Mouse (Mus musculus) Patski (cell line): Measurements from ENCODE around the gene Rerg. TPM values are rescaled to one million over a fixed set of nuclear protein-coding genes. Genes with fewer than 3 reads are reported as not detected.

Experiments
- ATAC-seq: fragments of 100-300 bp; one replicate; pipeline ENCODE4 v1.8.0; 2021
- CTCF ChIA-PET: fragments of 350-600 bp; sonication (Branson Sonifier 250); formaldehyde crosslinking; loops from one replicate; lab custom pipeline; 2022; ENCODE audit warnings: inconsistent platforms; lab: Charles Lee
- POLR2A ChIA-PET: fragments of 350-600 bp; sonication (Branson Sonifier 250); formaldehyde crosslinking; loops from one replicate; lab custom pipeline; 2022; ENCODE audit warnings: antibody characterized with exemption, inconsistent platforms; lab: Charles Lee
- DNase-seq: peaks from one replicate; pipeline ENCODE4 v3.0.0-alpha.2; 2011; ENCODE audit warnings: low read depth, low spot score
- H3K27me3 ChIP-seq: fragments of 371-371 bp; one replicate; pipeline ENCODE4 v1.5.1; 2021
- CTCF ChIP-seq: fragments of 100-300 bp; IDR thresholded peaks from one replicate; pipeline ENCODE4 v1.5.1; 2021
- in situ Hi-C: fragments of 300-500 bp; cut with MboI; formaldehyde crosslinking; loops from 3 replicates; pipeline ENCODE4 v1.11.1; 2018; ENCODE audit warnings: low pct_unique_long_range_greater_than_20kb, mixed read lengths
- polyA plus RNA-seq: library from polyadenylated mRNA; unstranded; gene quantifications from one replicate; pipeline ENCODE4 v1.2.3, GENCODE M21; 2021

The Rerg gene
- polyA plus RNA-seq, 1 experiment from 2014 or later: 2.3 TPM

DNA sequence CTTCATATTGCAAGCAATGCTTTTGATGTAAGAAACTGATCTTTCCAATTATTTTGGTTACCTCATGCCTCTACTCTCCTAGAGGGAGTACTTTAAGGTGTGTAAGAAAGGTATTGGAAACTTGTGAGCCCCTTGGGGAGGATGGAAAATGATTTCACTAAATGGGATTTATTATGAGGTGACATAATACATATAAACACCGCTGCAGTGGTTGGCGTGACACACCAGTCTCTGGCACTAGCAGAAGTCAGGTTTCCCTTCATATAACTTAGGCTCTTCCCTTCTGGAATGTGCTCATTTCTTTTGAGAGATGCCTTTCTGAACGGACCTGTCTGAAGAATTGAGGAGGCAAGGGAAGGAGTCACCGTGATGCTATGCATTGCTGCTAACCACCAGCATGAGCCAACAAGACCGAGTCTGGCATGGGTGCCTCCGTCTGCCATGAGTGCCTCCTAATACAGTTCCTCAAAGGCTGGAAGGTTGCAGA, 139.6 kb downstream of the Rerg start:
- POLR2A ChIA-PET: no interaction called here
- ATAC-seq (peak; percentile 71), DNase-seq (no peak)
- no peaks in the 10 kb centered on the region for H3K27me3 ChIP-seq
- TF ChIP-seq CTCF: no peak
- CTCF ChIA-PET: no interaction called here
- in situ Hi-C loops: no loop called here

DNA sequence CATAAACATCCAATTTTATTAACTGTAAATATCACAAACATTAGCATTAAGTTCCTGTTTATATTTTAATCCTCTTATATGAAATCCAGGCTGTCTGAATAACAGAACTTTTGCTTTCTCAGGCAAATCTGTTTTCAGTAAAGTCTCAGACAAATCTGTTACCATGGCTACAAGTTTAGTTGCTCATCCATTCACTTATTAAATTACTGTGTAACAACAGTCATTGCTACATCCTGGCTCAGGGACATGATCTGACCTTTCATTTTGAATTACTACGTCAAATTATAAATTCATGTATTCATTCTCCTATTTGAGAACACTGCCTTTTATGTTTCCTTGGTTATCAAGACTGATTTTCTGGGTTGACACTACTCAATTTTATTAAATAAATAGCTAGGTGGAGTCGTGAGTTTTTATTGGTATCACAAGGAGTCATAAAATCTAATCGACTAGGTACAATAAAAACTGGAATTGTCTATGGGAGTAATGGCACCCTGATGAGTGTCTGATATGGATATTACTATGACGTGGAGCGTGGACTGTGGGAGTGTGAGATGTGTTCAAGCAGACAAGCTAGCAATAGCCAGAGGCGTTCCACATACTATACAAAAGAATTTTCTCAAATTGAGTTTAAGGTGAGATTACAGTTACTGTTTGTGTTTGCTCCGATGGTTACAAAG, 140.2 kb downstream of the Rerg start:
- no peak for TF ChIP-seq CTCF
- no peaks in the 10 kb centered on the region for H3K27me3 ChIP-seq
- ChIA-PET CTCF (no interaction called here), POLR2A (no interaction called here)
- DNase-seq: no peak
- in situ Hi-C loops: no loop called here
- ATAC-seq: no peak

DNA sequence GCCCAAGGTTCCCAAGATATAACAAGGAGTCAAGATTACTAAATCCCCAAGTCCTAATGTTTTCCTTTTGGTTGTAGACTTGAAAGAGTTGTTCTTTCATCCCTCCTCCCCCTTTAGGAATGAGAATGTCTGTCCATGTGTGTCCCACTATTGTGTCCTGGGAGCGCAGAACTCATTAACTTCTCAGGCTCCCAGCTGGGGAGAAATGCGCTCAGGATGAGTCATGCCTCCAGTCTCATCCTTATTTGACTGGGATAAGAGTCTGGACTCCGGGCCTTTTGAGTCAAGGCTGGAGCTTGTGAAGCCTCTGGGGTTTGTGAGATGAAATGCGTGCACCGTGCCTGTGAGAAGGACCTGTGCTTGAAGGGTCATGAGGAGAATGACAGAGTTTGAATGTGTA, 144.8 kb downstream of the Rerg start:
- TF ChIP-seq CTCF: no peak
- ChIA-PET CTCF (no interaction called here), POLR2A (no interaction called here)
- H3K27me3 ChIP-seq: no peaks in the 10 kb centered on the region
- in situ Hi-C loops: no loop called here
- ATAC-seq (peak; percentile 91), DNase-seq (peak; percentile 88)

DNA sequence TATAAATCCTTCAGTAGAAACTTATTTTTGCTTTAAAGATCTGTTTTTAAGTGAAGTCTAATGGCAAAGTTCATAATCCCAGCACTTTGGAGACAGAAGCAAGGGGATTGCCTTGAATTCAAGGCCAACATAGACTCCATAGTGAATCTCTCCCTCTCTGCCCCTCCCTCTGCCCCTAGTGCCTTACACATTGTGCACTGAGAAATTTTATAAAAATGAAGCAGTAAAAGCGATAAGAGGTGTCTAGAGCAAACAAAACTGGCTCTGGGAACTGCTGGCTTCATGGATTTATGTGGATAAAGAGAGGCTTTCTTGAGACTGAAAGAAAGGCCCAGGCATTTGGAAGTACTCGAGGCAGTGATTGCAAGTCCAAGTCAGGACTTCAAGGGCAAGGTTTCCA, 145.8 kb downstream of the Rerg start:
- POLR2A ChIA-PET: no interaction called here
- CTCF ChIA-PET: interaction anchor here (0.9 kb wide), 1 partner anchor 10 kb away, joined by 3 read pairs; no protein-coding TSS in a partner anchor
- in situ Hi-C loops: no loop called here
- TF ChIP-seq CTCF: no peak
- ATAC-seq (no peak), DNase-seq (no peak)
- H3K27me3 ChIP-seq: no peaks in the 10 kb centered on the region

DNA sequence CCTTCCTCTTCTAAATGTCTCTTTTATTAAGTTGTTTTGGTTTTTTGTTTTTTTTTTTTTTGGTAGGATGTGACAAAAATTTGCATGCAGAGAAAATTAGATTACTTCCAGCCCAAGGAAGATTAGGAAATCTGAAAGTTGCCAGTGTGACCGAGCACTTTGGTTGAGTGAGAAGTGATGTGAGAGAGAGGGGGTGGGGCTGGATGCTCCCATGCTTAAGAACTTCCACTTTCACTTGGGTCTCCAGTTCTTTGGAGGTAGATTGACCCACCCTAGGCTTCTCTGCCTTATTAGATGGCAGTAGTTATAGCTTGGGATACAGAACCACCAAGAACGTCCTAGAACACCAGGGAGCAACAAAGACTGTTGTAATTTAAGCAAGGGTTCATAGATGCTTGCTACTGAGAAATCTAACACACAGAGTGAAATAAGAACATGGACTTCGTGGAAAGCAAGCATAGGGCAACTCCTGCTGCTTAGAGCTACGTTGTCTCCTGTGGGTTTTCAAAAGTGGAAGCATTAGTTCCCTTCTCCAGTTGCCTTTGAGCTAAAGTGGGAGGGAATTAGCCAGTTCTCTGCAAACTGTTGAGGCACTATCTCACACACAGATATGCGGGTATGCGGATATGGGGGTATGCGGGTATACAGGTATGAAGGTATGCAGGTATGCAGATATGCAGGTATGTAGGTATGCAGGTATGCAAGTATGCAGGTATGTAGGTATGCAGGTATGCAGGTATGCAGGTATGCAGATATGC, 152.9 kb downstream of the Rerg start:
- POLR2A ChIA-PET: no interaction called here
- ATAC-seq: no peak
- DNase-seq: no peak
- in situ Hi-C loops: no loop called here
- no peaks in the 10 kb centered on the region for H3K27me3 ChIP-seq
- CTCF ChIA-PET: interaction anchor here (1.6 kb wide), 1 partner anchor 11 kb away, joined by 4 read pairs; no protein-coding TSS in a partner anchor
- TF ChIP-seq CTCF: no peak

DNA sequence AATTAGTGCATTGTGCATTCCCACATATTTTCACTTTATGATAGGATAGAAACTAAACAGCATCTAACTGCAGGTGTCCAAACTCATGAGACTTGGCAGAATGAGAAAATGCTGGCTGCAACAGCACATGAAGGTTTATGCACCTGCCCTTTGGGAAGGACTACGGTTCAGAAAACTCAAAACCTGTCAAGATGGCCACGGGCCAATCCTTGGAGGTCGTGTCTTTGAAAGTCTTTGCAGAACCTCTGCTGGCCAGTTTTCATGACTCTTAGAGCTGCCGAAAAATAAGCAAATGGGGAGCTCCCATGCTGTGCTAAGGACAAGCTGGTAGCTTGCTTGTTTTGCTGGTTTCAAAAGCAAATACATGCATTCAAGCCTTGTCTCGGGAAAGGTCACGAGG, 156.0 kb downstream of the Rerg start:
- no peak for TF ChIP-seq CTCF
- DNase-seq (no peak), ATAC-seq (no peak)
- in situ Hi-C loops: no loop called here
- CTCF ChIA-PET: interaction anchor here (1.0 to 1.1 kb wide), 2 partner anchors 10 to 34 kb away, joined by 3 read pairs; no protein-coding TSS in a partner anchor
- POLR2A ChIA-PET: no interaction called here
- H3K27me3 ChIP-seq: no peaks in the 10 kb centered on the region

DNA sequence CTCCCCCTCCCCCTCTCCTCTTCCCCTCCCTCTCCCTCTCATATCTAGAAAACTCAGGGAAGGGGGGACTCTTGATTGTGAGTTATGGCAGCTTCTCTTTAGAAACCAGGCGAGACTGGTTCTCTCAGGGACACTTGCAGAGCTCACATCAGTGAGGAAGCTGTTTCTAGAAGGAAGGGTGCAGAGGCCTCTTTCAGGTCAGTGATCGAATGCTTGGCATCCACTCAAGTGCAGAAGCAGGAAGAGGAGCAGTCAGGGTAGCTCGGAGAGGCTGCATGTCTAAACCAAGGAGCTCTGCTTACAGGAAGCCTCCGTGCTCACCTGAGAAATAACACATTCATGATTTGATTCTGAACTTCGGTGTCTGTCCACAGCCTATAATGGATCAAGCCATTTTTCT, 159.1 kb downstream of the Rerg start:
- no peak for TF ChIP-seq CTCF
- no peaks in the 10 kb centered on the region for H3K27me3 ChIP-seq
- no peak for ATAC-seq
- CTCF ChIA-PET: no interaction called here
- in situ Hi-C loops: no loop called here
- DNase-seq: no peak
- POLR2A ChIA-PET: no interaction called here

Other genes starting within 250 kb of the Rerg start
- gene Erp27, start 248.3 kb downstream of the Rerg start, polyA plus RNA-seq: 0.30 TPM
- 1.3 TPM for gene Pde6h, start 246.7 kb downstream of the Rerg start, polyA plus RNA-seq
- gene Arhgdib, start 228.6 kb downstream of the Rerg start, polyA plus RNA-seq: 11.6 TPM
- gene Ptpro, start 81.8 kb upstream of the Rerg start, polyA plus RNA-seq: not detected